Mouse (Mus musculus): ENCODE results near the gene Fhad1.

DNA sequence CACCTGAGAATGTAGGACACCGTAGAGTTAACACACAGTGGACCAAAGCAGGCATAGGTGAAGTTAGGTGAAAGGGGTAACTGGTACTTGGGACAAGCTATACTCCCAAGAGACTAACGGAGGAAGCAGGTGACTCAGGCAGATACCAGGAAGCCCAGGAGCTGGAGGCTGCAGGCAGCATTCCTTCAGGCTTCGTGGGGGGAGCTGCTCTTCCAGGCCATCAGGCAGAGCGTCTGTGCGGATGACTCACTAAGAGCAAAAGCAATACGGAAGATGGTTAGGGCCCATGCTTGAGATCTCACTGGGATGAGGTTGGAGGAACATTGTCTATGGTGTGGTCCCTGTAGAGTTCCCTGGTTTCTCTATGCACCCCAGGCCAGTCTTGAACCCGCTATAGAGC is 132.0 kb downstream of the Fhad1 start:
- TF ChIP-seq GATA1 (IDR thresholded peaks at IDR 0.05; ENCODE audit: borderline replicate concordance, low read length) (no peak), FLI1 (IDR thresholded peaks at IDR 0.05; ENCODE audit: low read length) (no peak)
